Mouse (Mus musculus): ENCODE measurements at regions not wholly inside any gene's neighbourhood (a gene's known extent, or its start where the extent isn't known, plus 50 kb on each side); places are given as distances from the start of the nearest gene placed in this dataset.
A peak's percentile ranks its signal among the peaks of the same experiment; 100 is the strongest.

DNA sequence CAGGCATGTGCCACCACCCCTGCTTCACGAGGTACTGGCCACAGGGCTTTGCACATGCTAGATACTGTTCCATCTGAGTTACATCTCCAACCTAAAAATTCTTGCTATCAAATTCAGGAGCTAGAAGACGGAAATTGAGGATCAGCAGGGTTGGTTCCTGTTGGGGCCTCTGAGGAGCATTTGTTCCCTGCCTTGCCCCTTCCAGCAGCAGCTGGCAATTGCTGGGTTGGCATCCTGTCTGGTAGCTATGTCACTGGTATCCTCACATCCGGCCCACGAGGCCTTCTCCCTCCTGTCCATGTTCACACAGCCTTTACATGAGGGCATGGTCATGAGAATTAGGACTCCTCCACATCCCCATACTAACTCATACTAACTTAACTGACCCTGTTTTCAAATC is 64.0 kb upstream of the Galnt15 start:
- Histone ChIP-seq H3K27me3 (ENCODE audit: control insufficient read depth, insufficient read depth, low read length) (no peaks in the 10 kb centered on the region), H3K9me3 (ENCODE audit: control insufficient read depth, low read depth, low read length) (no peaks in the 10 kb centered on the region), H3K4me1 (ENCODE audit: control insufficient read depth, insufficient read depth, low read length) (peaks cover 9% of the 10 kb centered on the region; the same call in 1 of the 2 replicates), H3K4me3 (ENCODE audit: low read depth, low read length) (no peak overlapping the region), H3K9ac (replicated peaks; ENCODE audit: low read depth, low read length) (no peak overlapping the region), H3K27ac (ENCODE audit: low read length) (no peak overlapping the region), H3K4me2 (replicated peaks; ENCODE audit: low read depth, low read length) (no peak overlapping the region), H3K36me3 (ENCODE audit: control insufficient read depth, insufficient read depth, low read length) (no peaks in the 10 kb centered on the region)
- WGBS: 79% methylated on average over 4 of the region's 4 CpGs
- no peak for ATAC-seq (ENCODE audit: insufficient number of reproducible peaks, insufficient read depth, low FRiP score, low read depth)

DNA sequence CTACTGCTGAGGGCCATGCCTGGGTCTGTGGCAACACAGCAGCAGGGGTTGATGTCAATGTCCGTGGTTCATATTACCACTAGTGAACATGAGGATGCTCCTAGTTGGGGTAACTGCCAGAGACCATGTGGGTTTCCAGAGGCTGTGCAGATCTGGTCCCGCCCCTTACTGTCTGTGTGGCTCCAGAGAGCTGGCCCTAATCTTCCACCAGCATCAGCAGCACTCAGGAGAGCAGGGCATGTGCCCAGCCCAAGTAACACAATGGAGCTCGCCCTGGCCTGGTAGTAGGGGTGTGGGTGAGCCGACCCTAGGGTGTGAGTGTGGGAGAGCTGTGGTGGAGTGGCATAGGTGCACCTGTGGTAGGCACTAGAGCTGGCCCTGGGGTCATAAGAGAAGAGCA is 59.3 kb upstream of the Galnt15 start:
- H3K9me3 ChIP-seq (ENCODE audit: control insufficient read depth, low read depth, low read length): no peaks in the 10 kb centered on the region
- H3K4me2 ChIP-seq (replicated peaks; ENCODE audit: low read depth, low read length): no peak overlapping the region
- H3K4me1 ChIP-seq (ENCODE audit: control insufficient read depth, insufficient read depth, low read length): no peaks in the 10 kb centered on the region
- no peak overlapping the region for H3K27ac ChIP-seq (ENCODE audit: low read length)
- no peak overlapping the region for H3K4me3 ChIP-seq (ENCODE audit: low read depth, low read length)
- peak; percentile 56; the same call in 1 of the 2 replicates for ATAC-seq (ENCODE audit: insufficient number of reproducible peaks, insufficient read depth, low FRiP score, low read depth)
- WGBS: 78% methylated on average over 4 of the region's 4 CpGs
- no peaks in the 10 kb centered on the region for H3K27me3 ChIP-seq (ENCODE audit: control insufficient read depth, insufficient read depth, low read length)
- H3K9ac ChIP-seq (replicated peaks; ENCODE audit: low read depth, low read length): no peak overlapping the region
- H3K36me3 ChIP-seq (ENCODE audit: control insufficient read depth, insufficient read depth, low read length): no peaks in the 10 kb centered on the region

DNA sequence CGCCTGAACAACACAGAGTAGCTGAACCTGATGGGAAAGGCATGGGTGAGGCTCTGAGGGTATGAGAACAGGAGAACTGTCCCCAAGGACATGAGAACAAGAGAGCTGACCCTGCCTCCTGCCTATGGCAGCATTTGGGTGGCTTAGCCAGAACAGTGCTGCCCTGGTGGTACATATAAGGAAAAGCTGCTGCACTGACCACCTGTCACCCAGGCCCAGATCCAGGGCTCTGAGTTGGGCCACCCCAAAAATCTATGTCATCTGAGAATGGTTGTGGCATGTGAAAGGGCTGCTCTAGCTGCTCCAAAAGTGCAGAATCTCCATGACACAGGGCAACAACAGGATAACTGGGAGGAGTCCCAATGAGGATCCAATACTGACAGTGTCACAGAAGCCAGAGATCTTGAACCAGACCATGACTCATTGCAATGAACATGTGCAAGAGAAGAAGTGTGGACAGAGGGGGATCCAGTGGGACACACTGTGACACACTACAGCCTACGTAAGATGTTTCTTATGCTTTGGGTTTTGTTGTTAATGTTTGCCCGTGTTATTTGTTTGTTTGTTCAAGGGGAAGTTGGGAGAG is 58.5 kb upstream of the Galnt15 start:
- Histone ChIP-seq H3K4me1 (ENCODE audit: control insufficient read depth, insufficient read depth, low read length) (no peaks in the 10 kb centered on the region), H3K9me3 (ENCODE audit: control insufficient read depth, low read depth, low read length) (no peaks in the 10 kb centered on the region), H3K27me3 (ENCODE audit: control insufficient read depth, insufficient read depth, low read length) (no peaks in the 10 kb centered on the region), H3K4me2 (replicated peaks; ENCODE audit: low read depth, low read length) (no peak overlapping the region), H3K9ac (replicated peaks; ENCODE audit: low read depth, low read length) (no peak overlapping the region), H3K27ac (ENCODE audit: low read length) (no peak overlapping the region), H3K36me3 (ENCODE audit: control insufficient read depth, insufficient read depth, low read length) (no peaks in the 10 kb centered on the region), H3K4me3 (ENCODE audit: low read depth, low read length) (no peak overlapping the region)
- no peak for ATAC-seq (ENCODE audit: insufficient number of reproducible peaks, insufficient read depth, low FRiP score, low read depth)
- WGBS: 77% methylated on average over 3 of the region's 3 CpGs

DNA sequence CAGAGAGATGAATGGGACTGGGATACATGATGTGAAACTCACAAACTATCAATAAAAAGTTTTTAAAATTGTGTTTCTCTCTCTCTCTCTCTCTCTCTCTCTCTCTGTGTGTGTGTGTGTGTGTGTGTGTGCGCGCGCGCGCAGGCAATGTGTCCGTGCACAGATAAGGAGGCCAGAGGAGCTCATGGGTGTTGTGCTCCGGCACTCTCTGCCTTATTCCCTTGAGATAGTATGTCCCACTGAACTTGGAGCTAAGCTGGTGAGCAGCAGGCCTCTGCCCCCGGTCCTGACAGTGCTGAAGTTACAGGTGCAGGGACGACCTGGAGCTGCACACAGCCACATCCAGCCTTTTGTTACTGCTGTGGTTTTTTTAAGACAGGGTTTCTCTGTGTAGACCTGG is 57.9 kb upstream of the Galnt15 start:
- no peaks in the 10 kb centered on the region for H3K4me1 ChIP-seq (ENCODE audit: control insufficient read depth, insufficient read depth, low read length)
- no peak overlapping the region for H3K27ac ChIP-seq (ENCODE audit: low read length)
- H3K9ac ChIP-seq (replicated peaks; ENCODE audit: low read depth, low read length): no peak overlapping the region
- WGBS: 90% methylated on average over 9 of the region's 9 CpGs
- ATAC-seq (ENCODE audit: insufficient number of reproducible peaks, insufficient read depth, low FRiP score, low read depth): peak; percentile 53; the same call in 1 of the 2 replicates
- no peak overlapping the region for H3K4me3 ChIP-seq (ENCODE audit: low read depth, low read length)
- H3K36me3 ChIP-seq (ENCODE audit: control insufficient read depth, insufficient read depth, low read length): no peaks in the 10 kb centered on the region
- H3K27me3 ChIP-seq (ENCODE audit: control insufficient read depth, insufficient read depth, low read length): no peaks in the 10 kb centered on the region
- H3K4me2 ChIP-seq (replicated peaks; ENCODE audit: low read depth, low read length): no peak overlapping the region
- H3K9me3 ChIP-seq (ENCODE audit: control insufficient read depth, low read depth, low read length): no peaks in the 10 kb centered on the region

DNA sequence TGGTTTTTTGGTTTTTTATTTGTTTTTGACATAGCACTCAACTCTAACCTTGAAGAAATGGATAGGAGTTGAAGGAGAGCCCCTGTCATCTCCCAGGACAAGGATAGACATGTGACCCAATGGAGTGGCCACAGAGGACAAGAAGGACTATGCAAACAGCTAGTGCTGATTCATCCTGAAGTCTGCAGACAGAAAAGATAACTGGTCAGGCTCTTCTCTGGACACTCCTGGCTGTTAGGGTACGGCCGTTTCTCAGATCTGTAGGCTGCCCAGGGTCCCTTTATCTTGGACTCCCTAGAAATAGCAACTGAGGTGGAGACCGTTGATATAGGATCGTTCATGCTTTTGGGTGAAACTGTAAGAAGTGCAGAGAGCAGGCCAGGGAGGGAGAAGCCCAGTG is 55.1 kb upstream of the Galnt15 start:
- no peak overlapping the region for H3K9ac ChIP-seq (replicated peaks; ENCODE audit: low read depth, low read length)
- H3K9me3 ChIP-seq (ENCODE audit: control insufficient read depth, low read depth, low read length): no peaks in the 10 kb centered on the region
- 86% methylated on average over 4 of the region's 4 CpGs for WGBS
- H3K4me1 ChIP-seq (ENCODE audit: control insufficient read depth, insufficient read depth, low read length): no peaks in the 10 kb centered on the region
- ATAC-seq (ENCODE audit: insufficient number of reproducible peaks, insufficient read depth, low FRiP score, low read depth): no peak
- no peaks in the 10 kb centered on the region for H3K27me3 ChIP-seq (ENCODE audit: control insufficient read depth, insufficient read depth, low read length)
- H3K27ac ChIP-seq (ENCODE audit: low read length): no peak overlapping the region
- no peak overlapping the region for H3K4me3 ChIP-seq (ENCODE audit: low read depth, low read length)
- no peak overlapping the region for H3K4me2 ChIP-seq (replicated peaks; ENCODE audit: low read depth, low read length)
- H3K36me3 ChIP-seq (ENCODE audit: control insufficient read depth, insufficient read depth, low read length): no peaks in the 10 kb centered on the region

GRCm38 (mm10) chr14:31978196-31978595 is 50.6 kb upstream of the Galnt15 start:
- no peaks in the 10 kb centered on the region for H3K36me3 ChIP-seq (ENCODE audit: control insufficient read depth, insufficient read depth, low read length)
- H3K4me2 ChIP-seq (replicated peaks; ENCODE audit: low read depth, low read length): no peak overlapping the region
- no peak overlapping the region for H3K4me3 ChIP-seq (ENCODE audit: low read depth, low read length)
- no peak for ATAC-seq (ENCODE audit: insufficient number of reproducible peaks, insufficient read depth, low FRiP score, low read depth)
- no peak overlapping the region for H3K27ac ChIP-seq (ENCODE audit: low read length)
- H3K9me3 ChIP-seq (ENCODE audit: control insufficient read depth, low read depth, low read length): no peaks in the 10 kb centered on the region
- H3K4me1 ChIP-seq (ENCODE audit: control insufficient read depth, insufficient read depth, low read length): no peaks in the 10 kb centered on the region
- 77% methylated on average over 4 of the region's 4 CpGs for WGBS
- H3K27me3 ChIP-seq (ENCODE audit: control insufficient read depth, insufficient read depth, low read length): no peaks in the 10 kb centered on the region
- H3K9ac ChIP-seq (replicated peaks; ENCODE audit: low read depth, low read length): no peak overlapping the region

DNA sequence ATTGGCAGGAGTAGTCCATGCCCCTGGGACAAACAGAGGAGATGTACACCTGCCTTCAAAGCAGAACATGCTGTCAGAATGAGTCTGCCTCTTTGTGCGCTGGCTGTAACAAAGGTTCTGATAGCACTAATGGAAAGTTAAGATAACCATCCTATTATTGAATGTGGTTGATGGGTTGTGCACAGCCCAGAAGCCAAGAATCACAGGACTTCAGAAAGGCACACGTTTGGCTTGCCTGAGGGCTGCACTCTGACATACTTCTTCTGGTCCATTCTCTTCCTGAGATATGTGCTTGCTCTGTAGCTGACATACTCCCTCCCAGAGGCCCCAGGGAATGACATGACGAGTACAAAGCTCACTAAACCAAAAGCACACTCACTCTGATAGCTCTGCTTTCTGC is 50.1 kb upstream of the Galnt15 start:
- H3K4me1 ChIP-seq (ENCODE audit: control insufficient read depth, insufficient read depth, low read length): no peaks in the 10 kb centered on the region
- H3K4me2 ChIP-seq (replicated peaks; ENCODE audit: low read depth, low read length): no peak overlapping the region
- H3K9me3 ChIP-seq (ENCODE audit: control insufficient read depth, low read depth, low read length): no peaks in the 10 kb centered on the region
- no peak overlapping the region for H3K9ac ChIP-seq (replicated peaks; ENCODE audit: low read depth, low read length)
- H3K27me3 ChIP-seq (ENCODE audit: control insufficient read depth, insufficient read depth, low read length): no peaks in the 10 kb centered on the region
- no peak overlapping the region for H3K4me3 ChIP-seq (ENCODE audit: low read depth, low read length)
- ATAC-seq (ENCODE audit: insufficient number of reproducible peaks, insufficient read depth, low FRiP score, low read depth): no peak
- no peak overlapping the region for H3K27ac ChIP-seq (ENCODE audit: low read length)
- 67% methylated on average over 3 of the region's 3 CpGs for WGBS
- no peaks in the 10 kb centered on the region for H3K36me3 ChIP-seq (ENCODE audit: control insufficient read depth, insufficient read depth, low read length)
